Mouse (Mus musculus) CD8-positive naive resting alpha-beta T cell, adult 57 days (primary cell): Measurements from ENCODE around the gene Hnrnpu. TPM values are rescaled to one million over a fixed set of nuclear protein-coding genes. Genes with fewer than 3 reads are reported as not detected.

ENCODE experiments used
- total RNA-seq: library from RNA; stranded (reverse); gene quantifications from one replicate; pipeline ENCODE4 v1.2.4, GENCODE M21; 2023

Hnrnpu gene
- total RNA-seq = 630 TPM

DNA sequence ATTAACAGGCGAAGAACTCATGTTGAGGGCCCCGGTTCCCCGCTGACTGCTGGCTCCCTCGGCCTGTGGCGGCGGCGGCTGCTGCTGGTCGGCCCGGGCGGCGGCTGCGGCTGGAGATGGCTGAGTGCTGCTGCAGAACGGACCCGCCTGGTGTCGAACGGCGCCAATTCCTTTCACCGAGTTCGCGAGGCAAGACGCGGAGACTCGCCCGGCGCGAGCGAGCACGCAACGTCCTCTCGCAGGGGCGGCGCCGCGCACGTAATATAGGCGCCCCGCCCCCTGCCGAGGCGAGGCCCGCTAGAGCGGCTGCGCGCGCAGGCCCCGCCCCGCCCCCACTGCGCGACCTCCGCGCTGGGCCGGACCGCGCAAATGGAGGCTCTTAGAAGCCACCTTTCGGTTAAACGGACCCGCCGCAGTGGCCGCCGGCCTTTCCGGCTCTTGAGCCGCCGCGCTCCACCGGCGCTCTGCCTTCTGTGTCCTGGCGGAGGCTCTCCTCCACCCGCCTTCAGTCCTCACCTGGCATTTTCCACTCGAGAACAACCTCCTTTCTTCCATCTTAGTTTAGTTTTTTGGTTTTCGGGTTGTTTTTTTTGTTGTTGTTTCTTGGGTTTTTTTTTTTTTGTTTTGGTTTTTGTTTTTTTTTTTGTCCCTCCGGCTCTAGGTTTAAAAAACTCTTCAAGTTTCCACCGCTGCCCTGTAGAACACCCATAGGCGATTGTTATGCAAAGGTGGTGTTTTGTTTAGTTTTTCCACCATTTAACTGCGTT is at the start of gene Hnrnpu:
TSS of gene Hnrnpu (minus strand) at position 247 of the 767 bp plus-strand sequence.

GRCm38 (mm10) chr1:178318389-178319184 is 19.0 kb downstream of the Hnrnpu start, which contains the start of gene Cox20:
Gene Cox20, plus strand, starts transcription at chr1:178319130.

Other genes starting within 250 kb of the Hnrnpu start
- gene Desi2, start 150.4 kb downstream of the Hnrnpu start, total RNA-seq = 17.5 TPM
- gene Cox20, start 18.7 kb downstream of the Hnrnpu start, total RNA-seq = 57.6 TPM
- 2.2 TPM for gene Efcab2, start 68.3 kb upstream of the Hnrnpu start, total RNA-seq
- gene Kif26b, start 191.3 kb upstream of the Hnrnpu start, total RNA-seq = not detected